Mouse (Mus musculus) cerebellum, adult 2 months (tissue): Measurements from ENCODE around the gene Pitx2.

Experiments
- CTCF ChIP-seq: fragments of 200-500 bp; IDR thresholded peaks from 2 replicates; pipeline ENCODE4 v1.5.1; 2011; ENCODE audit warnings: low read depth, mild to moderate bottlenecking, control low read depth, low read length, moderate library complexity, borderline replicate concordance; ENCODE audit not compliant: insufficient read depth
- POLR2A ChIP-seq: fragments of 200-500 bp; IDR thresholded peaks from 2 replicates; pipeline ENCODE4 v1.6.1; 2011; ENCODE audit warnings: low read length, control low read depth, borderline replicate concordance; ENCODE audit not compliant: insufficient read depth

DNA sequence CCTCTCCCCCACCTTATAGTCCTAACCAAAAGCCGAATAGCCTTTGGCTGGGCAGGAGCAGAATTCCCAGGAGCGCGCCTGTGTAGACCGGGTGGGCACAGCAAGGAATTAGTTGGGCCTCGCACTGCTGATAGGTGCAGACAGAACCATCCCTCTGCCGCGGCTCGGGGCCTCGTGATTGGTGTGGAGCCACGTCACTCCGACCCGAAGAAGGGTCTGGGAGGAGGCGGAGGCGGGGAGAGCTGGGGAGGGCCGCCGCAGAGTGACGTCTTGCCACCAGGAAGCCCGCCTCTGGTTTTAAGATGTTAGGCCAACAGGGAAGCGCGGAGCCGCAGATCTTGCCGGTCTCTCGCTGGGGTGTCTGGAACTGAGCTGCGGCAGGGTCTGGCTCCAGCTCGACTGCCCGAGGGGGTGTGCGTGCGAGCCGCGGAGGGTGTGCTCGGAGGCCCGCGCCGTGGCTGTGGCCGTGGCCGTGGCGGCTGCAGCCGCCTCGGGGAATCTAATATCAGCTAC lies 14.0 kb downstream of the Pitx2 start:
- no peak for TF ChIP-seq CTCF
- no peak for TF ChIP-seq POLR2A
